Mouse (Mus musculus) heart, adult 18-20 months (tissue): ENCODE measurements around the gene Gnb1. TPM values are rescaled to one million over a fixed set of nuclear protein-coding genes. Genes with fewer than 3 reads are reported as not detected.
"Not testable (repeated sequence)": the region's sequence is repeated elsewhere in the genome, so short reads cannot be mapped to it uniquely, and the experiment has no call there.

Source experiments
- DNase-seq, 2 experiments: peaks; one replicate each; pipeline ENCODE4 v3.0.0; 2021 to 2022; ENCODE audit warnings: mixed read lengths in 1 of 2
- total RNA-seq, 2 experiments: library from RNA; stranded (reverse); gene quantifications; 2 replicates each; pipeline ENCODE4 v1.2.3; 2021

Gene Gnb1
- total RNA-seq, 2 experiments from 2014 or later = 144 to 197 TPM

- DNase-seq = no peak
Observed at GRCm38 (mm10) chr4:155550446-155550845, 59.3 kb downstream of the Gnb1 start.

- no peak for DNase-seq
Observed at GRCm38 (mm10) chr4:155551073-155551472, 59.9 kb downstream of the Gnb1 start.

DNA sequence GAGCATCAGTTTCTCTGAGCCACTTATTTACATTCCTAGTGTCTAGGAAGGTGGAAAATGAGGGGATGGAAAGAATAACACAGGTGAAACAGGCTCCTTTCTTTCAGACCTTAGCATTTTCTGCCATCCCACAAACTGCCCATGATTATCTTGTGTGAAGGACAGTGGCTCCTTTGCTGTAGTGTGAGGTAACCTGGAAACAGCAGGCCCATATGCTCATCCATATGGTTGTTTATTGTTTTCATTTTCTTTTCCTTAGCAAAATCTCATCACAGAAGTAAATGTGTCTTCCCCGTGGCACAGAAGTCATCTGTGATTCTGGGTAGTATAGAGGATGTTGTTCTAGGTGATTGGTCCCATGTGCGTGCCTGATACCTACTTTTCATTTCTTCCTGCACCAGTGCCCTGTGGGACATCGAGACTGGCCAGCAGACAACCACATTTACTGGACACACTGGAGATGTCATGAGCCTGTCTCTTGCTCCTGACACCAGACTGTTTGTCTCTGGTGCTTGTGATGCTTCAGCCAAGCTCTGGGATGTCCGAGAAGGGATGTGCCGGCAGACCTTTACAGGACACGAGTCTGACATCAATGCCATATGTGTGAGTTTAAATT is 61.9 kb downstream of the Gnb1 start:
- DNase-seq = no peak

GRCm38 (mm10) chr4:155554880-155555279 is 63.7 kb downstream of the Gnb1 start:
- DNase-seq = no peak

GRCm38 (mm10) chr4:155555464-155555863 is 64.3 kb downstream of the Gnb1 start:
- DNase-seq = no peak

- peak in 1 of 2 experiments; percentile 55 for DNase-seq
Observed at GRCm38 (mm10) chr4:155559454-155559853, 68.3 kb downstream of the Gnb1 start.

GRCm38 (mm10) chr4:155560932-155561331 is 69.8 kb downstream of the Gnb1 start:
- peak; percentile 42 to 54 for DNase-seq

- DNase-seq = peak; percentile 45 to 64
Observed at GRCm38 (mm10) chr4:155561661-155562442, 70.7 kb downstream of the Gnb1 start, which contains the start of gene Nadk. Gene Nadk (plus strand): TSS chr4:155562378.

GRCm38 (mm10) chr4:155562725-155563399 is 71.7 kb downstream of the Gnb1 start:
- DNase-seq = peak; percentile 75 to 80

GRCm38 (mm10) chr4:155563400-155564231 is 72.5 kb downstream of the Gnb1 start:
- DNase-seq = peak; percentile 98 to 99

GRCm38 (mm10) chr4:155564315-155565069 is 73.3 kb downstream of the Gnb1 start:
- peak; percentile 63 to 75 for DNase-seq

- no peak for DNase-seq
Observed at GRCm38 (mm10) chr4:155566555-155566954, 75.4 kb downstream of the Gnb1 start.

- DNase-seq = peak in 1 of 2 experiments; percentile 67
Observed at GRCm38 (mm10) chr4:155568170-155568569, 77.0 kb downstream of the Gnb1 start.

- no peak for DNase-seq
Observed at GRCm38 (mm10) chr4:155568632-155569370, 77.6 kb downstream of the Gnb1 start.

- no peak for DNase-seq
Observed at GRCm38 (mm10) chr4:155569818-155570217, 78.7 kb downstream of the Gnb1 start.

DNA sequence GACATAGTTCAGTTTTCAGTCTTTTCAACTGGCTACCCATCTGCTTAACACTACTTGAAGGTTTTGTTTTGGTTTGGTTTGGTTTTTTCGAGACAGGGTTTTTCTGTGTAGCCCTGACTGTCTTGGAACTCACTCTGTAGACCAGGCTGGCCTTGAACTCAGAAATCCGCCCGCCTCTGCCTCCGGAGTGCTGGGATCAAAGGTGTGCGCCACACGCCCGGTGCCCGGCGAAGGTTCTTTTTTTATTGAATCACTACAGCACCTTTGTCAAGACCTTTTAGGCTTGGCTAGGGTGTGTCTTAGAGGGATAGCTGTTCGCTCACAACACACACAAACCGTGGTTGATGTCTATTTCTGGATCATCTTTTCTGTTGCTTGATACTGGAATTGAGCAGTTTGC is 79.2 kb downstream of the Gnb1 start:
- not testable (repeated sequence) for DNase-seq

DNA sequence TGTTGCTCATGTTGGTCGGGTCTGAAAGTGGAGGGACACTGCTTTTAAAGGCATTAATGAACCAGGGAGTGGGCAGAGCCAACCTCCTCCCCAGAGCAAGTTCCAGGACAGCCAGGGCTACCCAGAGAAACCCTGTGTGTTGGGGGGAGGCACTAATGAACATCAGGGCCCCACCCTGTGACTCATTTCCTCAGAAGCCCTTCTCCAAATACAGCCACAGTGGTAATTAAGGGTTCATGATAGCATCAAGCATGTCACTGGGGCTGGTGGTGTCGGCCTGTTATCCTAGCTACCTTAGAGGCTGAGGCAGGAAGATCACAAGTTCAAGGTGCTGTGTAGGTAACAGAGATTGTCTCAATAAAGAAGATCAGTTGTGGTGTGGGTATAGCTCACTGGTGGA is 80.3 kb downstream of the Gnb1 start:
- DNase-seq = peak in 1 of 2 experiments; percentile 59

GRCm38 (mm10) chr4:155573155-155573554 is 82.0 kb downstream of the Gnb1 start:
- DNase-seq = no peak

DNA sequence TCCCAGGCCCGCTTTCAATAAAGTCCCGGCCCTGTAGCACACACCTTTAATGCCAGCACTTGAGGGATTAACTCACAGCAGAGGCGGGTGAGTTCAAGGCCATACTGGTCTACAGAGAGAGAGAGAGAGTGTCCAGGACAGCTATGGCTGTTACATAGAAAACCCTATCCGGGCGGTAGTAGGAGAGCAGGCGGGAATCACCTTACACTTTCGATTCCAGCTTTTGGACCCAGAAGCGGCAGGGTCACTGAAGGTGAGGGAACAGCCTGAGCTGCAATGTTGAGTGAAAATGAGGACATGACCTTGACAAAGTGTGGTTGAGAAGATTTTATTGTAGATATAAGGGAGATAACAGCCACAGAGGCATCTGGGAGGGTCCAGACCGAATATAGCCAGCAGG is 82.7 kb downstream of the Gnb1 start:
- no peak for DNase-seq

DNA sequence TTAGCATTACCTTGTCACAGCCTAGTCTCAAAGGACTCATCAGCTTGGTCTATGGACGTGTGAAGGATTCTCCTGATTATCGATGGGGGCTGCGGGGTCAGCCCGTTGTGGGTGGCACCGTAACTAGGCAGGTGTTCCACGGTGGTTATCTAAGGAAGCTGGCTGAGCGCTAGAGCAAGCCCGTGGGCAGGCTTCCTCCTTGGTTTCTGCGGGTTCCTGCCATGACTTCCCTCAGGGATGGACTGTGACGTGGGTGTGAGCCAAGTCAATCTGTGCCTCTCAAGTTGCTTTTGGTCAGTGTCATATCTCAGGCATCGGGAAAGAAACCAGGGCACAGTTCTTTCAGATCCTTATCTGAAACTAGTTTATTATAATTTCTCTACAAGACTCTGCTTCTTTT is 83.8 kb downstream of the Gnb1 start:
- no peak for DNase-seq

GRCm38 (mm10) chr4:155575521-155575920 is 84.4 kb downstream of the Gnb1 start:
- no peak for DNase-seq
